ENCODE assay signal across 8 mouse cellular contexts in genomic region chr4:117155020-117155791, GRCm38 (mm10). TPM values are rescaled to one million over a fixed set of nuclear protein-coding genes. Genes with fewer than 3 reads are reported as not detected.
DNase-seq lines count a peak whose midpoint lies in the region; ATAC-seq and TF ChIP-seq lines count a peak whose summit lies in the region.

No protein-coding gene starts in this region.

- no peaks in the 10 kb centered on the region for H3K27me3 ChIP-seq in kidney, embryonic 15.5 days
- H3K27me3 ChIP-seq in forebrain, embryonic 13.5 days = no peaks in the 10 kb centered on the region
- H3K27me3 ChIP-seq in liver, embryonic 14.5 days (ENCODE audit: control insufficient read depth, insufficient read depth, low read length) = no peaks in the 10 kb centered on the region

- no peak for DNase-seq in kidney, postnatal 14 days
- peak; percentile 43 for DNase-seq in NIH3T3 (ENCODE audit: low read depth)
- DNase-seq in liver, embryonic 14.5 days (ENCODE audit: low read depth in 3 of 3, low spot score in 3 of 3) = no peak
- no peak for DNase-seq in kidney, adult 9 months
- no peak for DNase-seq in kidney, adult 11 months

- H3K4me1 ChIP-seq in kidney, embryonic 15.5 days = peaks cover 26% of the 10 kb centered on the region
- peaks cover 26% of the 10 kb centered on the region for H3K4me1 ChIP-seq in forebrain, embryonic 13.5 days
- peaks cover 9 to 17% of the 10 kb centered on the region in 2 experiments for H3K4me1 ChIP-seq in liver, embryonic 14.5 days (replicated peaks; ENCODE audit: control insufficient read depth in 2 of 2, insufficient read depth in 2 of 2, low read length in 1 of 2)

- H3K36me3 ChIP-seq in kidney, embryonic 15.5 days = peaks cover 65% of the 10 kb centered on the region
- H3K36me3 ChIP-seq in forebrain, embryonic 13.5 days (ENCODE audit: poor library complexity, severe bottlenecking) = peaks cover 61% of the 10 kb centered on the region
- H3K36me3 ChIP-seq in liver, embryonic 14.5 days (replicated peaks; ENCODE audit: control insufficient read depth, insufficient read depth, low read depth) = peaks cover 56% of the 10 kb centered on the region

- peak overlapping the region; percentile 95 for H3K27ac ChIP-seq in kidney, embryonic 15.5 days
- peak overlapping the region; percentile 94 for H3K27ac ChIP-seq in forebrain, embryonic 13.5 days
- H3K27ac ChIP-seq in liver, embryonic 14.5 days = peak overlapping the region; percentile 17

- peak overlapping the region; percentile 96 for H3K4me3 ChIP-seq in kidney, embryonic 15.5 days (replicated peaks)
- peak overlapping the region; percentile 96 for H3K4me3 ChIP-seq in forebrain, embryonic 13.5 days
- H3K4me3 ChIP-seq in liver, embryonic 14.5 days (ENCODE audit: insufficient read depth in 1 of 2, low read depth in 2 of 2, low read length in 2 of 2) = peak overlapping the region; percentile 85 to 92

- peak overlapping the region; percentile 80 for H3K4me2 ChIP-seq in kidney, embryonic 15.5 days
- peak overlapping the region; percentile 89 for H3K4me2 ChIP-seq in forebrain, embryonic 13.5 days
- peak overlapping the region; percentile 81 for H3K4me2 ChIP-seq in liver, embryonic 14.5 days (ENCODE audit: low read depth)

- H3K9me3 ChIP-seq in kidney, embryonic 15.5 days (replicated peaks) = no peaks in the 10 kb centered on the region
- no peaks in the 10 kb centered on the region for H3K9me3 ChIP-seq in forebrain, embryonic 13.5 days (replicated peaks)
- no peaks in the 10 kb centered on the region for H3K9me3 ChIP-seq in liver, embryonic 14.5 days (ENCODE audit: control insufficient read depth, low read length)

- ATAC-seq in kidney, embryonic 15.5 days (replicated peaks; ENCODE audit: low FRiP score) = peak; percentile 13; the same call in 1 of the 2 replicates
- peak; percentile 20; the same call in 1 of the 2 replicates for ATAC-seq in forebrain, embryonic 13.5 days
- ATAC-seq in liver, embryonic 14.5 days (ENCODE audit: insufficient read depth) = peak; percentile 1; the same call in 1 of the 2 replicates
- no peak for ATAC-seq in inflammation-experienced regulatory T-cells, adult 6 months

- 1% methylated on average over 44 of the region's 44 CpGs for WGBS in kidney, embryonic 15.5 days
- 2% methylated on average over 44 of the region's 44 CpGs for WGBS in forebrain, embryonic 13.5 days
- under 1% methylated on average over 44 of the region's 44 CpGs for WGBS in liver, embryonic 14.5 days (ENCODE audit: insufficient replicate concordance)

- H3K9ac ChIP-seq in kidney, embryonic 15.5 days = peak overlapping the region; percentile 99
- peak overlapping the region; percentile 100 for H3K9ac ChIP-seq in forebrain, embryonic 13.5 days
- H3K9ac ChIP-seq in liver, embryonic 14.5 days (replicated peaks) = peak overlapping the region; percentile 96

- TF ChIP-seq EP300 in liver, embryonic 14.5 days (IDR thresholded peaks at IDR 0.05; ENCODE audit: low read depth) = no peak

- TF ChIP-seq CTCF in liver, embryonic 14.5 days (IDR thresholded peaks at IDR 0.05; ENCODE audit: low read depth) = no peak

RNA-seq across cellular contexts. Expression of gene Rps8, which starts 0.8 kb away (rescaled TPM):
- polyA plus RNA-seq in kidney, embryonic 15.5 days (2015; fragmentation: Nextera tagmentation; extraction: Ambion mirVana) = 1,027 and 1,077 TPM in 2 replicates
- polyA plus RNA-seq in forebrain, embryonic 13.5 days (2015; fragmentation: Nextera tagmentation; extraction: Ambion mirVana) = 667 and 710 TPM in 2 replicates
- 908 and 935 TPM in 2 replicates for polyA plus RNA-seq in liver, embryonic 14.5 days (2012; rRNA removed)
- polyA plus RNA-seq in liver, embryonic 14.5 days (2014; fragmentation: Nextera tagmentation; extraction: Ambion mirVana) = 901 and 915 TPM in 2 replicates
- 100 to 1,000 TPM; 670 to 888 (median 878) TPM for polyA plus RNA-seq in inflammation-experienced regulatory T-cells, adult 6 months (2017; shearing (Covaris generic))

RNA-seq across cellular contexts. Expression of gene Plk3, which starts 21.4 kb away (rescaled TPM):
- polyA plus RNA-seq in kidney, embryonic 15.5 days (2015; fragmentation: Nextera tagmentation; extraction: Ambion mirVana) = 2.9 and 3.5 TPM in 2 replicates
- polyA plus RNA-seq in forebrain, embryonic 13.5 days (2015; fragmentation: Nextera tagmentation; extraction: Ambion mirVana) = 11.4 and 12.0 TPM in 2 replicates
- polyA plus RNA-seq in liver, embryonic 14.5 days (2012; rRNA removed) = 1.7 and 2.0 TPM in 2 replicates
- polyA plus RNA-seq in liver, embryonic 14.5 days (2014; fragmentation: Nextera tagmentation; extraction: Ambion mirVana) = 1.1 TPM in 2 replicates
- polyA plus RNA-seq in inflammation-experienced regulatory T-cells, adult 6 months (2017; shearing (Covaris generic)) = 10 to 100 TPM; 13.4 to 19.8 (median 18.8) TPM

RNA-seq across cellular contexts. Expression of gene Kif2c, which starts 27.2 kb away (rescaled TPM):
- polyA plus RNA-seq in kidney, embryonic 15.5 days (2015; fragmentation: Nextera tagmentation; extraction: Ambion mirVana) = 75.6 and 76.0 TPM in 2 replicates
- polyA plus RNA-seq in forebrain, embryonic 13.5 days (2015; fragmentation: Nextera tagmentation; extraction: Ambion mirVana) = 68.4 and 74.1 TPM in 2 replicates
- 13.2 and 19.4 TPM in 2 replicates for polyA plus RNA-seq in liver, embryonic 14.5 days (2012; rRNA removed)
- 30.1 and 31.3 TPM in 2 replicates for polyA plus RNA-seq in liver, embryonic 14.5 days (2014; fragmentation: Nextera tagmentation; extraction: Ambion mirVana)
- 10 to 100 TPM in 1 of 3 experiments, 1 to 10 TPM in 2; 1.9 to 35.0 (median 5.5) TPM for polyA plus RNA-seq in inflammation-experienced regulatory T-cells, adult 6 months (2017; shearing (Covaris generic))

RNA-seq across cellular contexts. Expression of gene Tctex1d4, which starts 28.6 kb away (rescaled TPM):
- polyA plus RNA-seq in kidney, embryonic 15.5 days (2015; fragmentation: Nextera tagmentation; extraction: Ambion mirVana) = not detected in 2 replicates
- polyA plus RNA-seq in forebrain, embryonic 13.5 days (2015; fragmentation: Nextera tagmentation; extraction: Ambion mirVana) = 0.40 TPM in 1 of 2 replicates, not detected in the other
- not detected in 2 replicates for polyA plus RNA-seq in liver, embryonic 14.5 days (2012; rRNA removed)
- not detected in 2 replicates for polyA plus RNA-seq in liver, embryonic 14.5 days (2014; fragmentation: Nextera tagmentation; extraction: Ambion mirVana)
- 1 to 10 TPM; 2.0 to 4.1 (median 3.1) TPM for polyA plus RNA-seq in inflammation-experienced regulatory T-cells, adult 6 months (2017; shearing (Covaris generic))

RNA-seq across cellular contexts. Expression of gene Btbd19, which starts 29.7 kb away (rescaled TPM):
- 5.2 and 6.6 TPM in 2 replicates for polyA plus RNA-seq in kidney, embryonic 15.5 days (2015; fragmentation: Nextera tagmentation; extraction: Ambion mirVana)
- 3.1 and 3.9 TPM in 2 replicates for polyA plus RNA-seq in forebrain, embryonic 13.5 days (2015; fragmentation: Nextera tagmentation; extraction: Ambion mirVana)
- polyA plus RNA-seq in liver, embryonic 14.5 days (2012; rRNA removed) = 2.7 and 2.9 TPM in 2 replicates
- polyA plus RNA-seq in liver, embryonic 14.5 days (2014; fragmentation: Nextera tagmentation; extraction: Ambion mirVana) = 2.3 and 2.5 TPM in 2 replicates
- 10 to 100 TPM; 24.8 to 27.2 (median 25.0) TPM for polyA plus RNA-seq in inflammation-experienced regulatory T-cells, adult 6 months (2017; shearing (Covaris generic))

Comparison
In these comparisons a context has a peak if more than half of its experiments do, and no peak if none do; other contexts are left out.
1. H3K27ac ChIP-seq: peak in every context shown above with its lines; median percentile 95 in kidney, embryonic 15.5 days; 94 in forebrain, embryonic 13.5 days; 17 in liver, embryonic 14.5 days.